ENCODE assay signal across 8 mouse cellular contexts in genomic region chr19:55218741-55219221, GRCm38 (mm10). TPM values are rescaled to one million over a fixed set of nuclear protein-coding genes. Genes with fewer than 3 reads are reported as not detected.
DNase-seq lines count a peak whose midpoint lies in the region; ATAC-seq and TF ChIP-seq lines count a peak whose summit lies in the region.

No protein-coding gene starts in this region.

- 13% methylated on average over 12 of the region's 12 CpGs for WGBS in forebrain, postnatal 0 days
- WGBS in macrophage (ENCODE audit: missing documents) = 41% methylated on average over 12 of the region's 12 CpGs

- H3K9me3 ChIP-seq in E14TG2a.4 (ENCODE audit: low read length) = no peaks in the 10 kb centered on the region
- no peaks in the 10 kb centered on the region for H3K9me3 ChIP-seq in forebrain, postnatal 0 days (ENCODE audit: low read length)

- H3K27me3 ChIP-seq in E14TG2a.4 (ENCODE audit: insufficient read depth, low read length) = peaks cover 24% of the 10 kb centered on the region
- H3K27me3 ChIP-seq in forebrain, postnatal 0 days (ENCODE audit: insufficient read depth, low read length) = no peaks in the 10 kb centered on the region

- peak overlapping the region; percentile 58 for H3K4me2 ChIP-seq in forebrain, postnatal 0 days (ENCODE audit: low read depth)

- no peak for TF ChIP-seq CTCF in E14TG2a.4 (conservative IDR thresholded peaks at IDR 0.05; ENCODE audit: low read length)
- no peak for TF ChIP-seq CTCF in forebrain, postnatal 0 days (IDR thresholded peaks at IDR 0.05; ENCODE audit: low read depth)

- H3K27ac ChIP-seq in forebrain, postnatal 0 days (ENCODE audit: low read depth, low read length) = no peak overlapping the region
- no peak overlapping the region for H3K27ac ChIP-seq in macrophage

- H3K4me3 ChIP-seq in E14TG2a.4 (replicated peaks; ENCODE audit: low read length) (peak overlapping the region; percentile 68), macrophage (ENCODE audit: inconsistent target) (peak overlapping the region; percentile 28; the same call in 1 of the 2 replicates)
- H3K4me3 ChIP-seq in forebrain, postnatal 0 days (ENCODE audit: low read depth, low read length) = peak overlapping the region; percentile 41

- no peak for DNase-seq in cerebellum, adult 18-20 months
- no peak for DNase-seq in forebrain, postnatal 0 days
- no peak for DNase-seq in adrenal gland, postnatal 14 days
- no peak for DNase-seq in layer of hippocampus, adult 11-12 months (ENCODE audit: low spot score)
- DNase-seq in lung, postnatal 10 days = no peak

- no peaks in the 10 kb centered on the region for H3K79me2 ChIP-seq in macrophage (ENCODE audit: inconsistent target)

- 0 out of 2 replicates have a peak, but pooled peaks have one; percentile 26 for ATAC-seq in cerebellum, adult (ENCODE audit: insufficient number of reproducible peaks, low FRiP score, low TSS enrichment)
- ATAC-seq in forebrain, postnatal 0 days = no peak

- H3K36me3 ChIP-seq in E14TG2a.4 (ENCODE audit: insufficient read depth, low read length) = no peaks in the 10 kb centered on the region
- H3K36me3 ChIP-seq in forebrain, postnatal 0 days (ENCODE audit: insufficient read depth) = no peaks in the 10 kb centered on the region
- H3K36me3 ChIP-seq in macrophage (ENCODE audit: inconsistent target) = no peaks in the 10 kb centered on the region

- H3K4me1 ChIP-seq in E14TG2a.4 (replicated peaks; ENCODE audit: low read depth, low read length) = peaks cover 37% of the 10 kb centered on the region
- H3K4me1 ChIP-seq in forebrain, postnatal 0 days (ENCODE audit: insufficient read depth) = no peaks in the 10 kb centered on the region

- peak overlapping the region; percentile 46 for H3K9ac ChIP-seq in forebrain, postnatal 0 days

RNA-seq across cellular contexts. Expression of gene Gucy2g, which starts 22.3 kb away (rescaled TPM):
- 0.08 and 0.14 TPM in 2 replicates for total RNA-seq in forebrain, postnatal 0 days (2014; rRNA removed)
- polyA plus RNA-seq in forebrain, postnatal 0 days (2015; fragmentation: Nextera tagmentation; extraction: Ambion mirVana) = 0.22 and 0.31 TPM in 2 replicates
- total RNA-seq in macrophage (2018; cell fraction: chromatin; rRNA removed) = under 1 TPM in 2 of 26 experiments, not detected in 24; 0.22 to 0.27 TPM
- total RNA-seq in macrophage (2018; cell fraction: cytosol; rRNA removed) = not detected
- under 1 TPM in 1 of 26 experiments, not detected in 25; 0.12 TPM for total RNA-seq in macrophage (2018; cell fraction: nucleus; rRNA removed)
- polyA plus RNA-seq in macrophage (2018) = not detected in 3 replicates
- not detected in 2 replicates for total RNA-seq in adrenal gland, postnatal 14 days (2021)

RNA-seq across cellular contexts. Expression of gene Acsl5, which starts 33.0 kb away (rescaled TPM):
- total RNA-seq in forebrain, postnatal 0 days (2014; rRNA removed) = 15.9 and 22.7 TPM in 2 replicates
- 16.4 and 16.6 TPM in 2 replicates for polyA plus RNA-seq in forebrain, postnatal 0 days (2015; fragmentation: Nextera tagmentation; extraction: Ambion mirVana)
- total RNA-seq in macrophage (2018; cell fraction: chromatin; rRNA removed) = 100 to 1,000 TPM in 1 of 26 experiments, 10 to 100 TPM in 25; 27.1 to 104 (median 54.3) TPM
- 100 to 1,000 TPM in 7 of 26 experiments, 10 to 100 TPM in 19; 55.2 to 130 (median 75.1) TPM for total RNA-seq in macrophage (2018; cell fraction: cytosol; rRNA removed)
- total RNA-seq in macrophage (2018; cell fraction: nucleus; rRNA removed) = 10 to 100 TPM; 29.1 to 90.5 (median 52.7) TPM
- polyA plus RNA-seq in macrophage (2018) = 48.7 to 121 TPM (median 77.5 TPM) in 3 replicates
- 80.5 and 115 TPM in 2 replicates for total RNA-seq in adrenal gland, postnatal 14 days (2021)

RNA-seq across cellular contexts. Expression of gene Tectb, which starts 38.2 kb away (rescaled TPM):
- 0.46 TPM in 1 of 2 replicates, not detected in the other for total RNA-seq in forebrain, postnatal 0 days (2014; rRNA removed)
- polyA plus RNA-seq in forebrain, postnatal 0 days (2015; fragmentation: Nextera tagmentation; extraction: Ambion mirVana) = 0.16 and 0.20 TPM in 2 replicates
- total RNA-seq in macrophage (2018; cell fraction: chromatin; rRNA removed) = not detected
- total RNA-seq in macrophage (2018; cell fraction: cytosol; rRNA removed) = not detected
- not detected for total RNA-seq in macrophage (2018; cell fraction: nucleus; rRNA removed)
- not detected in 3 replicates for polyA plus RNA-seq in macrophage (2018)
- total RNA-seq in adrenal gland, postnatal 14 days (2021) = 0.78 and 0.79 TPM in 2 replicates
